Mouse (Mus musculus) left cerebral cortex, postnatal 10 days (tissue): ENCODE measurements at regions not wholly inside any gene's neighbourhood (a gene's known extent, or its start where the extent isn't known, plus 50 kb on each side); places are given as distances from the start of the nearest gene placed in this dataset.

Experiments
- DNase-seq, 2 experiments: peaks; one replicate each; pipeline ENCODE4 v3.0.0; 2021 to 2022; ENCODE audit warnings: low spot score in 2 of 2, mixed read lengths in 1 of 2; ENCODE audit errors: extremely low spot score in 1 of 2
- intact Hi-C: fragments of 180-260 bp; cut with DNase I; formaldehyde crosslinking; loops from one replicate; pipeline ENCODE4 v1.15.1; 2025

- no peak for DNase-seq
- intact Hi-C loops = no loop called here
Measured at GRCm38 (mm10) chr13:37151835-37152516, 101.9 kb upstream of the F13a1 start.

- no peak for DNase-seq
- intact Hi-C loops = no loop called here
Measured at GRCm38 (mm10) chr13:37149961-37150360, 99.9 kb upstream of the F13a1 start.

GRCm38 (mm10) chr13:37149066-37149781 is 99.2 kb upstream of the F13a1 start:
- intact Hi-C loops = no loop called here
- DNase-seq = no peak

GRCm38 (mm10) chr13:37148627-37149026 is 98.6 kb upstream of the F13a1 start:
- no peak for DNase-seq
- intact Hi-C loops = no loop called here

GRCm38 (mm10) chr13:37147790-37148189 is 97.7 kb upstream of the F13a1 start:
- intact Hi-C loops = no loop called here
- DNase-seq = no peak

GRCm38 (mm10) chr13:37142812-37143211 is 92.8 kb upstream of the F13a1 start:
- intact Hi-C loops = no loop called here
- DNase-seq = no peak

GRCm38 (mm10) chr13:37135115-37135514 is 85.1 kb upstream of the F13a1 start:
- intact Hi-C loops = no loop called here
- no peak for DNase-seq

GRCm38 (mm10) chr13:37134518-37134917 is 84.5 kb upstream of the F13a1 start:
- no peak for DNase-seq
- intact Hi-C loops = no loop called here

- DNase-seq = peak in 1 of 2 experiments; percentile 14
- intact Hi-C loops = no loop called here
Measured at GRCm38 (mm10) chr13:37130637-37131036, 80.6 kb upstream of the F13a1 start.

- intact Hi-C loops = no loop called here
- no peak for DNase-seq
Measured at GRCm38 (mm10) chr13:37121602-37122001, 71.6 kb upstream of the F13a1 start.

GRCm38 (mm10) chr13:37120219-37120618 is 70.2 kb upstream of the F13a1 start:
- no peak for DNase-seq
- intact Hi-C loops = no loop called here

- intact Hi-C loops = no loop called here
- no peak for DNase-seq
Measured at GRCm38 (mm10) chr13:37114324-37114723, 64.3 kb upstream of the F13a1 start.

GRCm38 (mm10) chr13:37111747-37112146 is 61.7 kb upstream of the F13a1 start:
- no peak for DNase-seq
- intact Hi-C loops = no loop called here

- intact Hi-C loops = no loop called here
- no peak for DNase-seq
Measured at GRCm38 (mm10) chr13:37107721-37108120, 57.7 kb upstream of the F13a1 start.

- intact Hi-C loops = no loop called here
- no peak for DNase-seq
Measured at GRCm38 (mm10) chr13:37106009-37106408, 56.0 kb upstream of the F13a1 start.

- intact Hi-C loops = no loop called here
- DNase-seq = no peak
Measured at GRCm38 (mm10) chr13:37104410-37105294, 54.6 kb upstream of the F13a1 start.

GRCm38 (mm10) chr13:37103741-37104296 is 53.8 kb upstream of the F13a1 start:
- DNase-seq = no peak
- intact Hi-C loops = no loop called here

- intact Hi-C loops = no loop called here
- DNase-seq = no peak
Measured at GRCm38 (mm10) chr13:37101755-37102154, 51.7 kb upstream of the F13a1 start.
